Mouse (Mus musculus): Measurements from ENCODE around the gene Prss41.
"Not testable (repeated sequence)": the region's sequence is repeated elsewhere in the genome, so short reads cannot be mapped to it uniquely, and the experiment has no call there.

DNA sequence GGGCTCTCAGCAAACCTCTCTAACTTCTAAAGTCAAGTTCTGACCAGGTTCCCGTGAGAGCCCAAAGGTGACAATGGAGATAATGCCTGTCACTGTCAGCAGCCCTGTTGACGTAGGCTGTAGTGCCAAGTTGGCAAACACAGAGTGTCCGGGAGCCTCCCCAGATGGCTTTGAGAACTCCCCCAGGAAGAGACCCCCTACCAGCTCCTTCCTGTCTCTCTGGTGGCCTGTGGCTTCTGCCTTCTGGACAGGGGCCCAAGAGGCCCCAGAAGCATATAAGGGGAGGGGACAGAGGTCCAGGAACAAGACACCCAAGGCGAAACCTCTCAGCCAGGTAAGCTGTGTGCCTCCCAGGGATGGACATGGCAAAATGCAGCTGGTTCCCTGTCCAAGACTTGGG is 36.6 kb upstream of the Prss41 start, which contains the start of the genes Dcpp1 and Dcpp2:
- TF ChIP-seq CTCF (IDR thresholded peaks at IDR 0.05; ENCODE audit: control insufficient read depth, insufficient read depth, insufficient read length); USF1 (IDR thresholded peaks at IDR 0.05; ENCODE audit: low read depth); MYOG (IDR thresholded peaks at IDR 0.05; ENCODE audit: control insufficient read depth, extremely low read depth, insufficient read length); MAX (IDR thresholded peaks at IDR 0.05); MYOD1 (IDR thresholded peaks at IDR 0.05; ENCODE audit: control insufficient read depth, insufficient read length, low read depth); CEBPB (IDR thresholded peaks at IDR 0.05; ENCODE audit: low read depth): not testable (repeated sequence)

Data from C2C12 (cell line).